Mouse (Mus musculus): Measurements from ENCODE around the gene Aars. TPM values are rescaled to one million over a fixed set of nuclear protein-coding genes. Genes with fewer than 3 reads are reported as not detected.
A peak's percentile ranks its signal among the peaks of the same experiment; 100 is the strongest.
"Not testable (repeated sequence)": the region's sequence is repeated elsewhere in the genome, so short reads cannot be mapped to it uniquely, and the experiment has no call there.

Gene Aars
- 10 to 100 TPM; 18.6 to 38.6 TPM for polyA plus RNA-seq (2017; shearing (Covaris generic))

- no peak for ATAC-seq
Measured at GRCm38 (mm10) chr8:111032916-111033315, at the start of gene Aars. TSS of gene Aars (plus strand) at chr8:111033144.

- ATAC-seq: peak; percentile 32
Measured at GRCm38 (mm10) chr8:110987805-110988744, 44.9 kb upstream of the Aars start.

- no peak for ATAC-seq
Measured at GRCm38 (mm10) chr8:110990017-110990416, 42.9 kb upstream of the Aars start.

GRCm38 (mm10) chr8:110996641-110997430, 36.1 kb upstream of the Aars start:
- no peak for ATAC-seq

- ATAC-seq: peak; percentile 97
Measured at GRCm38 (mm10) chr8:110997547-110998531, 35.1 kb upstream of the Aars start, which contains the start of gene Ddx19a. TSS of gene Ddx19a (minus strand) at chr8:110997800.

- not testable (repeated sequence) for ATAC-seq
Measured at GRCm38 (mm10) chr8:111010230-111010991, 22.5 kb upstream of the Aars start.

GRCm38 (mm10) chr8:111026609-111027008, 6.3 kb upstream of the Aars start:
- not testable (repeated sequence) for ATAC-seq

- peak; percentile 74 for ATAC-seq
Measured at GRCm38 (mm10) chr8:111027391-111027937, 5.5 kb upstream of the Aars start.

- ATAC-seq: peak; percentile 17
Measured at GRCm38 (mm10) chr8:111029589-111029988, 3.4 kb upstream of the Aars start.

- peak; percentile 62 for ATAC-seq
Measured at GRCm38 (mm10) chr8:111030045-111030444, 2.9 kb upstream of the Aars start.

GRCm38 (mm10) chr8:111031572-111031971, 1.4 kb upstream of the Aars start, which contains the start of gene Ddx19b:
TSS of gene Ddx19b (minus strand) at chr8:111031751.
- no peak for ATAC-seq

- ATAC-seq: peak; percentile 94
Measured at GRCm38 (mm10) chr8:111033482-111034215, 705 bp downstream of the Aars start.

- no peak for ATAC-seq
Measured at GRCm38 (mm10) chr8:111034276-111034675, 1.3 kb downstream of the Aars start.

- ATAC-seq: no peak
Measured at GRCm38 (mm10) chr8:111036591-111036990, 3.6 kb downstream of the Aars start.

GRCm38 (mm10) chr8:111042546-111042945, 9.6 kb downstream of the Aars start:
- no peak for ATAC-seq

GRCm38 (mm10) chr8:111044003-111044734, 11.2 kb downstream of the Aars start:
- ATAC-seq: peak; percentile 56

GRCm38 (mm10) chr8:111048694-111049093, 15.8 kb downstream of the Aars start:
- no peak for ATAC-seq

- no peak for ATAC-seq
Measured at GRCm38 (mm10) chr8:111049106-111049505, 16.2 kb downstream of the Aars start.

- no peak for ATAC-seq
Measured at GRCm38 (mm10) chr8:111053827-111054518, 21.0 kb downstream of the Aars start.

Data from CD4-positive, CD25-positive, alpha-beta regulatory T cell, adult 4 months (primary cell).